Mouse (Mus musculus): ENCODE measurements around the gene Plcg1.

The Plcg1 gene

DNA sequence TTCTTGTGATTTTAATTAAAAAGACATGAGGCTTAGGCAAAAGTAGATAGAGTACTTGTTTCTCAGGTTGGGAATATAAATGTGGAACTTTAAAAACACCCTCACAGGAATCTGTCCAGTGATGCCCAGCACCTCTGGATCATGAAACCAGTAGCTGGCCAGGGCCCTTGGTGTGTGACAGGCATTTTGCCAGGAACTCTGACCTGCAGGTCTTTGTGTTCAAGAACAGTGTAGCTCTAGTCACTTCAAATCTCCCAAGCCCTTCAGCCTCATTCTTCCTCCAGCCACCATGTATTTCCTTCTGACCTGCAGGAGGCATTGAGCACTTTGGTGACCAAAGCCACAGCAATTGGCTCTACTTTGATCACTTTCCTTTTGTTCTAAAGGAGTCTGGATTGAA lies 39.3 kb downstream of the Plcg1 start:
- no peak for DNase-seq (ENCODE audit: low spot score in 2 of 2)

DNA sequence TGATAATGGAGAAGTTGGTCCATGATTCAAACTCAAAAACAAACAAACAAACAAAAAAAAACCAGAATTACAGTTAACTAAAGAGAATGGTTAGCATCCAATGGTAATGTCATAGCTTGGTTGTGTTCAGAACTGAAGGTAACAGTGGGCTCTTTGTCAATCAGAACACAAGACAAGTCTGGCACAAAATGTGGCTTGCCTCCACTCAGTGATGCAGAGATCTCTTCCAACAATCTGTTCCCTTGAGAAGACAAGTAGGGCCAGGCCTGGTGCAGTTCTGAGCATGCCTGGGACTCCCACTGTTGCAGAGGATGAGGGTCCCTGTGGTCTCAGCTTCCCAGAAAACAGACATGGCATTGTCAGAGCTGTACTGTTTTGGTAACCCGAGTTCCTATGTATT lies 39.8 kb downstream of the Plcg1 start:
- no peak for DNase-seq (ENCODE audit: low spot score in 2 of 2)

DNA sequence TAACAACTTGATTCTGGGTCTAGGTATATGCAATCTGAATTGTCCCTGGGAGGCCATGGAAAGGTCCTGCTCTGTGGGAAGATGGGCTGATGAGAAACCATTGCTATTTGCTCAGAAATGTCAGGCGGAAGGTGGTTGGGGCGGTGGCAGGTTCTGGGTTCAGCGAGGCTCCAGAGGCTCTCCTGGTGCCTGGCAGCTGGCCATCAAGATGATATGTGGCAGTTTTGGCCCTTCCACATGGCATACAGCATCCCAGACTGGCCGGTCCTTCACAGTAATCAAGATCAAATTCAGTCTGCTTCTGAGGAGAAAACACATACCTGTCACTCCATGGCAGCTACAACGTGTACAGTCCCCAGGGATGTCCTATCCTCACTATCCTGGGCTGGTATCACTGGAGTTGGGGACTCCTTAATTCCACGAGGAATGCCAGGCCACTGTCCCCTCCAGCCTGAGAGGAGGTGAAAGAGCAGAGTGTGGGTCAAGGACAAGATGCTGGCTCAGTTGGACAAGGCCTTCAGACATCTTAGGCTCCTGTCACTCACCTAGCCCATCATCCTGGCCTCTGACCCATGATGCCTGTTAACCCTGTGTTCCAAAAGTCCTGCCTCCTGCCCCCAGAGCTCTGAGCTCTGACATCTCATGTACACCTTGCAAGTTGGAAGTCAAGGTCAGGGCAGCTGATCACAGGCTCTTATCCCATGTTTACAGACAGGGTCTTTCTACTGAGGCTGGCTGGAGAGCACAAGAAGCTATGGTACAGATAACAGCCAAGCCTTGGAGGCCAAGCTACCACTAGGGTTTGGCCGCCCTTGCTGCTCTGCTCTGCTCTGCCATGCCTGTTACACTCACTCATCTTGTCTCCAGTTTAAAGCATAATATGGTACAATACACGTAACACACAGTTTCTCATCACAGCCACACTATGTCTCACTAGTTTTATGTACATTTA lies 40.5 kb downstream of the Plcg1 start:
- no peak for DNase-seq (ENCODE audit: low spot score in 2 of 2)

DNA sequence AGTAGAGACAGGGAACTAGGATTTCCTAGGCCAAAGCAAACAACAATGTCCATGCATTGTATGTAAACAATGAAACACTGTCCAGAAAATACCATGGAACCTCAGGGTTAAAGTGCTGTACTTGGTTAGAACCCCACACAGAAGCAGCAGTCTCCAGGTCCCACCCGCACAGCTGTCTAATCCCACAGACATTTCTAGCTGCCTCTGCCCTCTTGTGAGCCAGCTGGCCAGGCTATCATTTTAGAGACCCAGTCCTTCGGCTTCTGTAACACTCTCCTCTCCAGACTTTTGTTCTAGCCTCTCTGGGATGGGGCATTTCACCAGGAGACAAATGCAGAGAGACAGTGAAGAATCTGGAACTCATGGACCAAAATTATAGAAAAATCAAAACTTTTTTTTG lies 46.9 kb downstream of the Plcg1 start:
- no peak for DNase-seq (ENCODE audit: low spot score in 2 of 2)

DNA sequence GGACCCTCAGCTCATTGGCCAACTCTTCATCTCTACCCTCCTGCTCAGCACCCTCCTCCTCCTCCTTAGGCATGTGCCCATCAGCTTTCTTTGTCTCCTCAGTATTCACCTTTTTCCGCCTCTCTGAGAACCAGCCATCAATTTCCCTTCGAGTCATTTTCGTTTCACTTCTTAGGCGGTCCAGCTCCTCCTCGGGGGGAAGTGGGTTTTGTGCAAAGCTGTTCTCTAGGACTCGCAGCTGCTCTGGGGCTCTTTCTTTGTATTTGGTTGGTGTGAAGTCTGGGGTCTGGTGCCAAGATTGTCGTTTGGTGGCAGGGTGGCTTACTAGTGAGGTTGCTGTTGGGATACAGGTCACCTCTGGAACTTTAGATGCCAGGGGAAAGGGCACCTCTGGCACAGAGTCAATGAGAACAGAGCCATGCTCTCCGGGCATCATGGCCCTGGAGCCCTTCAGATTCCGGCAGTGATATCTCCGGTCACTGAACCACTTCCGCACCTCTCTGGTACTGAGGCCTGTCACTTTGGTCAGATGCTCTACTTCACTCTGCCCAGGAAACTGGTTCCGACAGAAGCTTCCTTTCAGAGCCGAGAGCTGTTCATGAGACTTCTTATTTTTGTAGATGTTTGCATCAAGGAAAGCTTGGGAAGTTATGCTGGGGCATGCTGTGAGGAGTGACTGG lies 49.2 kb downstream of the Plcg1 start:
- no peak for DNase-seq (ENCODE audit: low spot score in 2 of 2)

DNA sequence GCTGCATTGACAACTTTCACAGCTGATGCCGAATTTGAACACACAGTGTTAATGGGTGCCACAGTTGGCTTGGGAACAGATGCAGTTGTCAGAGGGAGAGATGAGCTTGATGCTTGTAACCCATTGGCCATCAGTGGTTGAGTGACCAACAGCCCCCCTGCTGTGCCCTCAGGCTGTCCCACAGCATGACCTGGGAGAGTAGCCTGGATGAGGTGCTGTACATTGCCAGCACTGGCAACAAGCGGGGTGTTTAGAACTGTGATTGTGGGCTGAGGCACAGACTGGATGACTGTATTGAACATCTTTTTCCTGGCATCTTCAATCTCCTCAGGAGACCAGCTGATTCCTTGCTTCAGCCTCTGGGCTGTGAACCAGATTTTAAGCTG lies 49.7 kb downstream of the Plcg1 start:
- DNase-seq (ENCODE audit: low spot score in 2 of 2): no peak

DNA sequence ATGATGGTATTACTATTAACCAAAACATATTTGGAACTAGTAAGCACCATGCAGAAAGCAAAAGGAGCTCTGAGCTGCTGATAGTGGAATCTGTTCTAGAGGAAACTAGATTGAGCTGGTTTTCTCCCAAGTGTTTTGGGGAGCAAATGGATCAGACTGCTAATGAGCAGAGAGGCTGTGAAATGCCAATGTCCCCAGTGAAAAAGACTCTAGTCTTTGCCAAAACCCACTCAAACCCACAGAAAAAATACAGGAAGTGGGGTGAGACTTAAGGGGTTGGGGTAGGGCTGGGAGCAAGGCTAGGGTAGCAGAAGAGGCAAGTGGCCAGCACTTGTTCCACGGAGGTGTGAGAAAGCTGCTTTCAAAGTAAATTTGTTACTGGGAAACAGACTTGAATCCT lies 55.2 kb downstream of the Plcg1 start:
- no peak for DNase-seq (ENCODE audit: low spot score in 2 of 2)

DNA sequence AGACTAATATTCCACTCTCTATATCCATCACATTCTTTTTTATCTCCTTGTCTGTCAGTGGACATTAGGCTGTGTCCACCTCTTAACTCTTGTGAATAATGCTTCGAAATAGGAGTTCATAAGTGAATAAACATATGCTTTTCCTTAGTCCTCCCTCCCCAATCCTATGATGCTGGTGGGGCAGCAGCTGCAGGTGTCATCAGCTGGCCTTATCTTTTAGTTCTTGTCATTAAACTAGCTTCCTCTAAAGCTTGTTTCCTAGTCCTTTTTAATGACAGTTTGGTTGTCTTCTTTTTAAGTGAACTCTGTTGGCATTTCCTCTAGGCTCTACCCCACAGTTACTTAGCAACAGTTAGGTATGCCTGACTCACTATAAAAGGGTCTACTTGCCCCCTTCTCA lies 57.9 kb downstream of the Plcg1 start:
- DNase-seq (ENCODE audit: low spot score in 2 of 2): no peak

DNA sequence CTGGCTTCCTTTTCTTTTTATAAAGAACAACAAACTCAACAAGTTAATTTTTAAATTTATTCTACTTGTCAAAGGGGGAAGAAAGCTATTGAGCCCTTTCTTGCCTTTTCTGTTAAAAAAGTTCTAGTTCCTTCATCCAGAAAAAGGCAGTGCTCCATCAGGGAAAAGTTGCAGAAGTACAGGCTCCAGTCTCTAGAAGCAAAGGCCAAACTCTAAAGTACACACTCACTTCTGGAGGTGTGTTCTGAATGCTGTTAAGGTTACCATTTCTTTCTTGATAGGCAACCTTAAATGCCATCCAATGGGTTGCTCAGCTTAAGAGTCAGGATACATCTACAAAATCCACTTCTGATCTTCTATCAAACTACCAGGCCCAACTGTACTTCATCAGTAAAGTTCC lies 58.6 kb downstream of the Plcg1 start:
- no peak for DNase-seq (ENCODE audit: low spot score in 2 of 2)

DNA sequence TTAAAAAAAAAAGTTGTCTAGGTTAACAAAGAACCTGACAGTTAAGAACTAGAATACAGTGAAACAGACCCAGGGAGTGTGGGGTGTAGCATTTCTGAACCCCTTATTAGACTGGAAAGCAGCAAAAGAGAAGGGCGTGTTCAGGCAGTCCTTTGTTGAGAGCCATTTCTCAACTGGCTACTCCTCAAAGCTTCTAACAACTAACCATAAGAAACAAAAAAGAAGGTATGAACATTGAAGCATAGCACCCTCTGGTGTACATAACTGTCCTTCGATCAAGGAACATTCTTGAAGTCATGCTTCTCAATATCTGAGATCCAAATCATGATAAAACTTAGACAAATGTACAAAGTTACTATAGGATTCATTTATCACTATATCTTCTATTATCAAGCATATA lies 62.0 kb downstream of the Plcg1 start:
- no peak for DNase-seq (ENCODE audit: low spot score in 2 of 2)

DNA sequence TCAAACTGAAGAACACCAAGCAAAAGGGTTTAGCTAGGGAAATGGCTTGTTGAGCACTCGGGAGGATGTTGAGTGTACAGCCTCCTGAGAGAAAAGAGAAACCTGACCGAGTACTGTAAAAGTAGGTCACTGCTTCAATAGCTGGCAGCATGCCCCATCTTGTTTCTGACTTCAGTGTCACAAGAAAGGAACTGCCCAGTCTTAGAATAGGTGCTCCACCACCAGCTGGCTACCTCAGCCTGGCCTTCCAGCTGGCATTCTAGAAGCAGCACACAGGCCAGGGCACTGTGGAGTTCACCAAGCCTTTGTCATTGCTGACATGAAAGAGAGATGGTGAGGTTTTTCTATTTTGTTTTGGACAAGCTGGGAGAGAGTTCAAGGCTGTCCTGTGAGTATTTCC lies 65.9 kb downstream of the Plcg1 start:
- DNase-seq (ENCODE audit: low spot score in 2 of 2): peak; percentile 47 to 65

DNA sequence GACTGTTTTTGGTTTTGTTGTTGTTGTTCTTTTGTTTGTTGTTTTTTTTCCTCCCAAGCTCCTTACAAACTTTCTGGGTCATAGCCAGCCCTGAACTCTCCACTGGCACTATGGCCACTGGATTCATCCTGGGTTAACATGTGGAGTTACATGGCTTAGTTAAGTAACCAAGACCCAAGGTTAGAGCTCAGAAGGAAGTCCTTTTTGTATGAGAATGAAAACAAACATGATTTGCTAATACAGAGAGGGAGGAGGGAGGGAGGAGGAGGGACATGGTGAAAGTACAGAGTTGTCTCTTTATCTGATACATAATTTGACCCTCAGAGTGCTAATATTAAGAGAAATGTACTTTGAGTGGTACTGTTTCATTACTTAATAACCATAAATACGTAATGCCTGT lies 67.1 kb downstream of the Plcg1 start:
- DNase-seq (ENCODE audit: low spot score in 2 of 2): no peak

DNA sequence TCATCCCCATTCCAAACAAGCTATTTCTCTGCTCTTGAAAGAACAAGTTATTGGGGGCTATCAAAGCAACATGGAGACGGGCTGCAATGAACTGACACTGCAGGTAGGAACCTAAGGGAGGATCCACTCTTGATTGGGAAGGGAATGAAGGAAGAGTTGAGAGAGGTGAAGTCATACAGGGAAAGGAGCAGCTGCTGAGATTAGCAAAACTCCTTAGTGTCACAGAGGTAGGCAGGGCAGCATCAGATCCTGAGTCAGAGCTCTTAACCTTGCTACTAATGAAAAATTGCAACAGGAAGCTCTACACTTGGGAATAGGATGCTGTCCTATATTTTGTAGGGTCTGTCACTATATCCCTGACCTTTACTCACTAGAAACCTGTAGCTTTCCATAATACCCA lies 69.9 kb downstream of the Plcg1 start:
- no peak for DNase-seq (ENCODE audit: low spot score in 2 of 2)

DNA sequence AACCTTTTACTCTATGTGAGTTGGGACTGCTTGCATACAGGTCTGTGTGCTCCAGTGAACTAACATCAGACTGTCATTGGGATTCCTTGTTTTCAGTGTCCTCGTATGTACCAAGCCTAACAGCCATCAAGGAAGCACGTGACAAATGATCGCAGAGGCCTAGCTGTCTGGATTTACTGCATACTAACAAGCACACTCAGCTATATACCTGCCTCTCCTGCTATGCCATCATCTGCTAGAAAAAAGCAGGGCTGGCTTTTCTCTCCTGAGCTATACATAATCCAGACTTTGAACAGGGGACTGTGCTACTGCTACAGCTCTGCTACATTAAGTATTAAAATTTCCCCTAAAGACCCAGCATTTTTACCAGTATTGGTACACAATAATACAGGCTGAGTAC lies 71.2 kb downstream of the Plcg1 start:
- no peak for DNase-seq (ENCODE audit: low spot score in 2 of 2)

DNA sequence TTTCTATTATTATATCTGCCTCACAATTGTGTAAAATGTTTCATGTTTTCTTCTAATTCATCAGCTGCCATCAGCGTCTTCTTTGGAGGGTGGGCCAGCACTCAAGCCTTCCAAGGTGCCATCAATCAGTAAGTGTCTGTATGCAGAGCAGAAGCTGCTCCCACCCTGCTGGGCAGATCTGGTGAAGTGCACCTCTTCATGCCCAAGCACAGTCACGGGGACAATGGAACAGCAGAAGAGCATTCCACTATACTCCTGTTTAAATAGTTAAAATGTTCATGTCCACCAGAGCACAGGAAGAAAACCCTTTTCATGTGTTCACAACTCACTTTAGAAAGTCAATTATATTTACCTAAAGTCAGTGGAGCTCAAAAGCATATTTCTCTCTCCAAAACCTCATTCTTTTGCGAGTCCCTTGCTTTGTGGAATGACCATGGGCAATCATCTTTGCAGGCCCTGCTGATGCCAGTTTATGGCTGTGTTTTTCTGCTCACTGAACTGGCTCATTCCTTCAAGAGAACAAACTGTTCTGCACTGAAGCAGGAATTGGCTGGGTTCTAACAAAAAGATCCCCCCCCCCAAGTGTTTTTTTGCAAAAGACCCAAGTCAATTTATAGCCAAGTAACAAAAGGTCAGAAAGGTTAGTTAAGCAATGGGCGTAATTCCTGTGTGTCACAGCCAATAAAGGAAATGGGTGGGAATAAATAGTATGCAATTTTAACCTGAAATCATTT lies 73.9 kb downstream of the Plcg1 start:
- peak in 1 of 2 experiments; percentile 9 for DNase-seq (ENCODE audit: low spot score in 2 of 2)

DNA sequence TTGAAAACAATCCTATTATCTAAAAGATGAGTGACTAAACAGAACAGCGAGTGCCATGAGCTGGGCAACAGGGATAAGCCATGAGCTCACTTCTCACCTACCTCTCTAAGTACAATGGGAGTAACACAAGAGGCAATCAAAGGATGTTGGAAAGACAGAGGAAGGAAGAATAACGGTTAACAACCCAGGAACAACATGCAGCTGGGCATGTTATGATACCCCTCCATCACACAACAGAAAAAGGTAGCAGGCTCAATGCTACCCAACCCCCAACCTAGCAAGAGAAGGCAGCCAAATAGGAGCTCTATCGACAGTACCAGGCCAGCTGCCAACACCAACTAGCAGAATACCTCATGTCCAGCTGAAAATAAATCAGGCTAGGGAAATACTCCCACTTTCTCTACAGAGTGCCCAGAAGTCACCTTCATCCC lies 75.0 kb downstream of the Plcg1 start:
- DNase-seq (ENCODE audit: low spot score in 2 of 2): no peak

DNA sequence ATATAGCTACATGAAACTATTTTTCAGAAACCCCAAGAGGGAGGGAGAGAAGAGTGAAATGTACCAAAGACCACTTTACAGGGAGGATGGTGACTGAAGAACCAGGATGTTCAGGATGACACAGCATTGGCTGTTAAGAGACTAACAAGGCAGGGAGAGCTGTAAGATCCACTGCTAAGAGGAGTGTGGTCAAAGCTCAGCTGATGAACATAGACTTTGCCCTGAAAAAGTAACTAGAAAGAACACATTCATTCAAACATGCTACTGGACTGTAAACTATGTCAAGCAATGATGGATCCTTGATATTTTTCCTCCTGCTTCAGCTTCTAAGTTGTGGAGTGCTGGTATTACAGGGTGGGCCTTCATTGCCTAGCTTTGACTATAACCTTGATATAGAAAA lies 79.3 kb downstream of the Plcg1 start:
- DNase-seq (ENCODE audit: low spot score in 2 of 2): no peak

DNA sequence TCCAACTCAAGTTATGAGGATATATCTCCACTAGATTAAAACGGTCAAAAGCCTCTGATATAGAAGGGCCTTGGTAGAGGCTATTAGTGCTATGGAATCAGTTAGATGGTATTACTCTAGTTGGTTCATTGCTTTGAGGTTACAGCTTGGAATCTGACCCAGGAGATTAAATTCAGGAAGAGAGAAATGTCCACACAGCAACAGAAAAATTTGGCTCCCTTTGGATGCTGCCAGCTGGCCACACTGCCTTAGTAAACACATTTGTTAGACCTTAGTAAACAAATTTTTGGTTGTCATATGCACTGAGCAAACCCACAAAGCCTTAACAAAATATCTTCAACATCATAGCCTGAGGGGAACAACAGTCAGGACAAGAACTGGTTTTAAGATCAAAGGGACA lies 79.7 kb downstream of the Plcg1 start:
- DNase-seq (ENCODE audit: low spot score in 2 of 2): no peak

Measured in urinary bladder, adult 18-20 months (tissue).